8 mouse cellular contexts compared by ENCODE assay signal in the genomic region with DNA sequence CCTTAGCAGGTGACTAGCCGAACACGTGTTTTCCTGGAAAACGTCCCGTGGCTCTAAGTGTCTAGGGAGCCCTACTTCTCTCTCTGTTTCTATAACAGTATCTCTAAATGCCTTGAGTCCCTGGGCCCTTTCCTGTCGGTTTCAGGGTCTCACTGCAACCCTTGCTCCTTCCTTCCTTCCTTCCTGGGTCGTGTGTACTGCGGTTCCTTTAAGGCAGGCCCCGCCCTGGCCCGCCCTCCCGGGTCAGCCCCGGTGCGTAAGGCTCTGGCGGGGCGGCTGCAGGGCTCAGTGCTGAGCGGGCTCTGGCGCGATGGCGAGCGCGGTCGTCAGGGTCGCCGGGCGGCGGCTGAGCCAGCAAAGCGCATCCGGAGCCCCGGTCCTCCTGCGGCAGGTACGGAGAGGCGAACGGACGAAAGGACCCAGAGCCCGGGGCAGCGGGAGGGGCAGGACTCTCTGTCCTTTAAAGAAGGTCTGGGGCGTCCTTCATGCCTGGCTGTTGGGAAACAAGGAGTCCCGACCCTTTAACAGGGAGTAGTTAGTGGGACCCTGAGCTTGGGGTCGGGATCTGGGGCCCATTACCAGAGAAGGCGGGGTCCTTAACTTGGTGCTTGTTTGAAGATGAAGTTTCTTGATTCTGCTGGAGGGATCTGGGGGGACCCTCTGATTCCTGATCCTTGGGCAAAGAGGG. TPM values are rescaled to one million over a fixed set of nuclear protein-coding genes. Genes with fewer than 3 reads are reported as not detected.
DNase-seq lines count a peak whose midpoint lies in the region; ATAC-seq lines count a peak whose summit lies in the region.

No protein-coding gene starts in this region.

- peak overlapping the region; percentile 64 for H3K4me3 ChIP-seq in intestine, embryonic 16.5 days (ENCODE audit: low read length)
- H3K4me3 ChIP-seq in limb, embryonic 15.5 days = peak overlapping the region; percentile 73
- H3K4me3 ChIP-seq in midbrain, embryonic 15.5 days = peak overlapping the region; percentile 52

- peak; percentile 70 for ATAC-seq in granulocyte monocyte progenitor cell, adult 5-6 weeks (replicated peaks; ENCODE audit: poor library complexity, severe bottlenecking)
- peak; percentile 93 for ATAC-seq in intestine, embryonic 16.5 days
- peak; percentile 80 for ATAC-seq in limb, embryonic 15.5 days (ENCODE audit: insufficient number of reproducible peaks, low FRiP score, low TSS enrichment, low read depth)
- ATAC-seq in midbrain, embryonic 15.5 days (replicated peaks) = peak; percentile 89

- peaks cover 12% of the 10 kb centered on the region for H3K4me1 ChIP-seq in intestine, embryonic 16.5 days (ENCODE audit: control insufficient read depth, insufficient read depth, low read length)
- peaks cover 9% of the 10 kb centered on the region for H3K4me1 ChIP-seq in limb, embryonic 15.5 days
- H3K4me1 ChIP-seq in midbrain, embryonic 15.5 days = peaks cover 27% of the 10 kb centered on the region

- no peaks in the 10 kb centered on the region for H3K36me3 ChIP-seq in intestine, embryonic 16.5 days (ENCODE audit: control insufficient read depth, insufficient read depth, low read length)
- H3K36me3 ChIP-seq in limb, embryonic 15.5 days = no peaks in the 10 kb centered on the region
- H3K36me3 ChIP-seq in midbrain, embryonic 15.5 days (replicated peaks) = no peaks in the 10 kb centered on the region

- H3K9me3 ChIP-seq in intestine, embryonic 16.5 days (ENCODE audit: control insufficient read depth, low read length) = no peaks in the 10 kb centered on the region
- H3K9me3 ChIP-seq in limb, embryonic 15.5 days = no peaks in the 10 kb centered on the region
- H3K9me3 ChIP-seq in midbrain, embryonic 15.5 days = no peaks in the 10 kb centered on the region

- H3K27ac ChIP-seq in intestine, embryonic 16.5 days (ENCODE audit: low read length) = peak overlapping the region; percentile 51
- H3K27ac ChIP-seq in limb, embryonic 15.5 days = no peak overlapping the region
- no peak overlapping the region for H3K27ac ChIP-seq in midbrain, embryonic 15.5 days

- no peaks in the 10 kb centered on the region for H3K27me3 ChIP-seq in intestine, embryonic 16.5 days (replicated peaks; ENCODE audit: control insufficient read depth, insufficient read depth, low read length)
- no peaks in the 10 kb centered on the region for H3K27me3 ChIP-seq in limb, embryonic 15.5 days
- 0 out of 2 replicates have a peak, but pooled peaks cover 6% of the 10 kb centered on the region for H3K27me3 ChIP-seq in midbrain, embryonic 15.5 days (replicated peaks)

- DNase-seq in urinary bladder, adult 18-20 months (ENCODE audit: low spot score in 2 of 2) = peak; percentile 68 to 71
- no peak for DNase-seq in urinary bladder, postnatal 10 days (ENCODE audit: low spot score)
- DNase-seq in embryo, embryonic 11.5 days (ENCODE audit: low read depth, low spot score) = peak; percentile 43
- peak; percentile 58 for DNase-seq in spleen, adult 12 weeks (ENCODE audit: low spot score)

- H3K4me2 ChIP-seq in intestine, embryonic 16.5 days (ENCODE audit: low read depth, low read length) = peak overlapping the region; percentile 83
- H3K4me2 ChIP-seq in limb, embryonic 15.5 days = peak overlapping the region; percentile 77
- peak overlapping the region; percentile 81 for H3K4me2 ChIP-seq in midbrain, embryonic 15.5 days

- 2% methylated on average over 38 of the region's 39 CpGs for WGBS in intestine, embryonic 16.5 days
- 3% methylated on average over 38 of the region's 39 CpGs for WGBS in limb, embryonic 15.5 days
- WGBS in midbrain, embryonic 15.5 days = 2% methylated on average over 39 of the region's 39 CpGs

- H3K9ac ChIP-seq in intestine, embryonic 16.5 days (ENCODE audit: low read depth, low read length) = peak overlapping the region; percentile 72
- peak overlapping the region; percentile 78 for H3K9ac ChIP-seq in limb, embryonic 15.5 days
- peak overlapping the region; percentile 60 for H3K9ac ChIP-seq in midbrain, embryonic 15.5 days

RNA-seq across cellular contexts. Expression of gene Zfp575, which starts 6.3 kb away (rescaled TPM):
- total RNA-seq in granulocyte monocyte progenitor cell, adult 5-6 weeks (2014; fragmentation: Nextera tagmentation) = 0.41 and 0.75 TPM in 2 replicates
- not detected in 2 replicates for total RNA-seq in granulocyte monocyte progenitor cell, adult 5-6 weeks (2017)
- polyA plus RNA-seq in intestine, embryonic 16.5 days (2015; fragmentation: Nextera tagmentation; extraction: Ambion mirVana) = 3.1 TPM in 2 replicates
- 5.2 and 6.4 TPM in 2 replicates for polyA plus RNA-seq in limb, embryonic 15.5 days (2015; fragmentation: Nextera tagmentation; extraction: Ambion mirVana)
- 16.3 and 18.1 TPM in 2 replicates for polyA plus RNA-seq in midbrain, embryonic 15.5 days (2015; fragmentation: Nextera tagmentation; extraction: Ambion mirVana)

RNA-seq across cellular contexts. Expression of gene Ethe1, which starts 6.4 kb away (rescaled TPM):
- total RNA-seq in granulocyte monocyte progenitor cell, adult 5-6 weeks (2014; fragmentation: Nextera tagmentation) = 50.4 and 71.3 TPM in 2 replicates
- 23.4 and 28.3 TPM in 2 replicates for total RNA-seq in granulocyte monocyte progenitor cell, adult 5-6 weeks (2017)
- 33.2 and 38.1 TPM in 2 replicates for polyA plus RNA-seq in intestine, embryonic 16.5 days (2015; fragmentation: Nextera tagmentation; extraction: Ambion mirVana)
- 28.0 and 28.7 TPM in 2 replicates for polyA plus RNA-seq in limb, embryonic 15.5 days (2015; fragmentation: Nextera tagmentation; extraction: Ambion mirVana)
- polyA plus RNA-seq in midbrain, embryonic 15.5 days (2015; fragmentation: Nextera tagmentation; extraction: Ambion mirVana) = 25.4 and 25.8 TPM in 2 replicates

RNA-seq across cellular contexts. Expression of gene Phldb3, which starts 16.8 kb away (rescaled TPM):
- total RNA-seq in granulocyte monocyte progenitor cell, adult 5-6 weeks (2014; fragmentation: Nextera tagmentation) = 1.8 and 6.4 TPM in 2 replicates
- total RNA-seq in granulocyte monocyte progenitor cell, adult 5-6 weeks (2017) = 7.6 and 13.5 TPM in 2 replicates
- polyA plus RNA-seq in intestine, embryonic 16.5 days (2015; fragmentation: Nextera tagmentation; extraction: Ambion mirVana) = 0.35 and 0.36 TPM in 2 replicates
- polyA plus RNA-seq in limb, embryonic 15.5 days (2015; fragmentation: Nextera tagmentation; extraction: Ambion mirVana) = 1.4 and 1.7 TPM in 2 replicates
- not detected in 2 replicates for polyA plus RNA-seq in midbrain, embryonic 15.5 days (2015; fragmentation: Nextera tagmentation; extraction: Ambion mirVana)

RNA-seq across cellular contexts. Expression of gene Lypd3, which starts 42.6 kb away (rescaled TPM):
- not detected in 2 replicates for total RNA-seq in granulocyte monocyte progenitor cell, adult 5-6 weeks (2014; fragmentation: Nextera tagmentation)
- not detected in 2 replicates for total RNA-seq in granulocyte monocyte progenitor cell, adult 5-6 weeks (2017)
- polyA plus RNA-seq in intestine, embryonic 16.5 days (2015; fragmentation: Nextera tagmentation; extraction: Ambion mirVana) = 0.27 and 0.49 TPM in 2 replicates
- polyA plus RNA-seq in limb, embryonic 15.5 days (2015; fragmentation: Nextera tagmentation; extraction: Ambion mirVana) = 125 and 128 TPM in 2 replicates
- polyA plus RNA-seq in midbrain, embryonic 15.5 days (2015; fragmentation: Nextera tagmentation; extraction: Ambion mirVana) = 0.31 and 0.49 TPM in 2 replicates

RNA-seq across cellular contexts. Expression of gene Xrcc1, which starts 47.7 kb away (rescaled TPM):
- 72.6 and 80.6 TPM in 2 replicates for total RNA-seq in granulocyte monocyte progenitor cell, adult 5-6 weeks (2014; fragmentation: Nextera tagmentation)
- total RNA-seq in granulocyte monocyte progenitor cell, adult 5-6 weeks (2017) = 38.6 and 40.9 TPM in 2 replicates
- 79.8 and 88.1 TPM in 2 replicates for polyA plus RNA-seq in intestine, embryonic 16.5 days (2015; fragmentation: Nextera tagmentation; extraction: Ambion mirVana)
- polyA plus RNA-seq in limb, embryonic 15.5 days (2015; fragmentation: Nextera tagmentation; extraction: Ambion mirVana) = 110 and 125 TPM in 2 replicates
- polyA plus RNA-seq in midbrain, embryonic 15.5 days (2015; fragmentation: Nextera tagmentation; extraction: Ambion mirVana) = 67.1 and 76.5 TPM in 2 replicates
